Mouse (Mus musculus): ENCODE measurements around the gene Gemin7.
"Not testable (repeated sequence)": the region's sequence is repeated elsewhere in the genome, so short reads cannot be mapped to it uniquely, and the experiment has no call there.

The Gemin7 gene

DNA sequence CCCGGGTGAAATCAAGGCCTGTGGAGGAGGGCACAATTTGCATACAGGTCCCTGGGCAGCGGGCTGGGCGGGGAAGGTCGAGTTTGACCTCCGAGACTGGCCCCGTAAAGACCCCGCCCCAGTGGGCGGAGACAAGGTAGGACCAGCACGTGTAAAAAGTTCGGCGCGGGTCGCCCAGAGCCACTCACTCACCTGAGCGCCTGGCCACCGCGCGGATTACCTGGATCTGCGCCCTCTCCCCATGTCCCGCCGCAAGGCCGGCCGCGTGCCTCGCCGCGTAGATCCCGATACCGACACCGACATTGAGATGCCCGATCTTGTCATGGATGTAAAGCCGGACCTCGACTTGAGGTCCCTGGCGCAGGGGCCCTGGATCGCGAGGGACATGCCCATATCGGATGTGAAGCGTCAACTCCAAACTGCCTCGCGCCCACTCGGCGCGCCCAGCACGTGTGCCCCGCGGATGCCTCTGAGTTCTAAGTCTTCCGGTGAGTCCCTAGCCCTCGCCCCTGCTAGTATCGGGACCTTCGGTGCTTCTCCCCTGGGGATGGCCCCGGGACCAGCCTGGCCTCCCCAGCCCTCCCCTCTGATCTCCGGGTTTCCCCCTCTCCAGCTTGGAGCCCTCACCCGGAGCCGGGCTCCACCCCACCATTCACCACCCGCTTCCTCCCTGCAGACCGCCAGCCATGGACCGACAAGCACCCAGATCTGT is at the start of gene Gemin7, which contains the start of gene Zfp296:
Gemin7 (minus strand) TSS at position 455 of the 712 bp plus-strand sequence.
Zfp296 (plus strand) TSS at position 147 of the 712 bp plus-strand sequence.
- DNase-seq (ENCODE audit: low read depth, low spot score) = peak; percentile 36

DNA sequence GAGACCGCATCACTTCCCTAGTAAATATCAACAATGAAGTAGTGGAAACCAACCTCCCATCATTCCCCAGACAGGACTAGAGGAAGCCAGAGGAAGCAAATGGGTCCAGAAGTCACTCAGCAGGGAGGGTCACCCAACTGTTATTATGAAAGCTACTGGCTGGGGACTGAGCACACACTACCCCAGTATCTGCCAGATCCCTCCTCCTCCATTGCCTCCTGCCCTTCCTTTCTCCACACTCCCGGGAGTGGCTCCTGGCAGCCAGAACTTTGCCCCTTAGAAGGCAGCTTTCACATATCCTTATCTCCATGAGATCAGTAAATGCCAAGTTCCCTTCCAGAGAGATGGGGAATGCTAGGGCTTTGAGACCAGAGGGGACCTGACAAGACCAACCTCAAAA is 46.0 kb upstream of the Gemin7 start:
- DNase-seq (ENCODE audit: low read depth, low spot score) = no peak

GRCm38 (mm10) chr7:19622241-19622640 is 44.8 kb upstream of the Gemin7 start:
- DNase-seq (ENCODE audit: low read depth, low spot score) = no peak

GRCm38 (mm10) chr7:19620811-19621210 is 43.4 kb upstream of the Gemin7 start:
- no peak for DNase-seq (ENCODE audit: low read depth, low spot score)

DNA sequence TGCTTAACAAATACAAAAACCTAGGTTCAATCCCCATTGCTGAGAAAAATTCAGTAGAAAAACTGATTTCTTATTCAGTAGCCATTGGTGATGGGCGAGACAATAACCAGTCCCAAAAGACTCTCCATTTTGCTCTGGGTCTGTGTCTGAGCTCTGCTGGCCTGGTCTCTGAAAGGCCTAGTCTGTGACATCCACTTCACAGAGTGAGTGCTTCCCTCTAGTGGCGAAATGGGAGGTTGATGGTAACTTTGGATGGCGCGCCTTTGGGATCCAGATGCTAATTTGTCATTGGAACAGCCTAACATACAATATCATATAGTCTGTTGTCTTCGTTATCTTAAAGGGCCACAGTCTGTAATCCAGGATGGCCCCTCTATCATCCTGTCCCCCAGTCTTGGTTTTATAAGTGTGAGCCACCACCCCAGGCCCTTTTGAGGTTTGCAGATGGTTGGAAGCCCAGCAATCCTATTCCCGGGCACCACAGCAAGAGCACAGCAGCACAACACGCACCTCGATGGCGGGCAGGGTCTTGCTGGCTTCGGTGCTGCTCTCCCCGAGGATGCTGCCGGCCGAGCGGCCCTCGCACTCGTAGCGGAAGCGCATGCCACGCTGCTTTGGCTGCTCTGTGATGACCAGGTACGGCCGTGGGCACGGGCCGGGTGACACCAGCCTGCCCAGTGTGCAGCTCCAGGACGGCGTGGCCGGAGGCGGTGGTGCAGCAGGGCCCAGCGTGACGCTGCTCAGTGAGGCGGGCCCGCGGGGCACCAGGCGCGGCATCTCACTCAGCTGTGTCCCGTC is 41.8 kb upstream of the Gemin7 start:
- DNase-seq (ENCODE audit: low read depth, low spot score) = peak; percentile 86

DNA sequence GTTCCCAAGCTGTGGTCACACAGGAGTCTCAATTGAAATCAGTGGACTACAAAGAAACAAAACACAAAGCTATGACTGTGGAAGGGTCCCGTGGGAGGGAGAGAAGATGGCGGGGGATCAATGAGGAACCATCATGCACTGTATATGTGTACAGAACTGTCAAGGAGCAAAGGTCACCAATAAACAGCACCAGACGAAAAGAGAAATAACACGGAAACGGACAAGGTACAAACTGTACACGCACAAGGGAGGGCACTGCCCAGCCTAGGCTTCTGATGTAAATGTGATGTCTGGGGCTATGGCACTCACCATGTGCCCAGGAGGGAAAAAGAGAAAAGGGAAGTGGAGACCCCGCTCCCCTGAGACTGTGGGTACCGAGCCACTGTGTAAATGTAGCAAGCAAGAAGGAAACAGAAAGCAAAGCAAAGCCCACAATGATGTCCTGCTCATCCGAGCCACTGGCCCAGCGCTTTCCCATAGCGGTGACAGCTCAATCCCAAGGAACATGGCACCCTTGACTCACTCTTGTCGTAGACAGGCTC is 37.7 kb upstream of the Gemin7 start:
- no peak for DNase-seq (ENCODE audit: low read depth, low spot score)

GRCm38 (mm10) chr7:19610969-19611368 is 33.6 kb upstream of the Gemin7 start:
- DNase-seq (ENCODE audit: low read depth, low spot score) = no peak

- no peak for DNase-seq (ENCODE audit: low read depth, low spot score)
Measured at GRCm38 (mm10) chr7:19609641-19610332, 32.4 kb upstream of the Gemin7 start.

GRCm38 (mm10) chr7:19607291-19607690 is 29.9 kb upstream of the Gemin7 start:
- DNase-seq (ENCODE audit: low read depth, low spot score) = no peak

DNA sequence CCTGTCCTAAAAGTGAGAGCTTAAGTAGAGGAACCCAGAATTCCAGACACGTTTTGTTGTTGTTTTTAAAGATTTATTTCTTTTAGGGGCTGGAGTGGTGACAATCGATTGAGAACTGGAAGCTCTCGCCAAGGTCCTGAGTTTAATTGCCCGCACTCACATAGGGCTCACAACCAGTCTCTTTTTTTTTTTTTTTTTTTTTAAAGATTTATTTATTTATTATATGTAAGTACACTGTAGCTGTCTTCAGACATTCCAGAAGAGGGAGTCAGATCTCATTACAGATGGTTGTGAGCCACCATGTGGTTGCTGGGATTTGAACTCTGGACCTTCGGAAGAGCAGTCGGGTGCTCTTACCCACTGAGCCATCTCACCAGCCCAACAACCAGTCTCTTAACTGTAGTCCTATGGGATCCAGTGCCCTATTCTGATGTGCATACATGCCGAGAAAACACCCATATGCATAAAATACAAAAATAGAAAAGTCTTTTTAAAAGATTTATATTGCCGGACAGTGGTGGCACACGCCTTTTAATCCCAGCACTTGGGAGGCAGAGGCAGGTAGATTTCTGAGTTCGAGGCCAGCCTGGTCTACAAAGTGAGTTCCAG is 27.3 kb upstream of the Gemin7 start:
- not testable (repeated sequence) for DNase-seq (ENCODE audit: low read depth, low spot score)

DNA sequence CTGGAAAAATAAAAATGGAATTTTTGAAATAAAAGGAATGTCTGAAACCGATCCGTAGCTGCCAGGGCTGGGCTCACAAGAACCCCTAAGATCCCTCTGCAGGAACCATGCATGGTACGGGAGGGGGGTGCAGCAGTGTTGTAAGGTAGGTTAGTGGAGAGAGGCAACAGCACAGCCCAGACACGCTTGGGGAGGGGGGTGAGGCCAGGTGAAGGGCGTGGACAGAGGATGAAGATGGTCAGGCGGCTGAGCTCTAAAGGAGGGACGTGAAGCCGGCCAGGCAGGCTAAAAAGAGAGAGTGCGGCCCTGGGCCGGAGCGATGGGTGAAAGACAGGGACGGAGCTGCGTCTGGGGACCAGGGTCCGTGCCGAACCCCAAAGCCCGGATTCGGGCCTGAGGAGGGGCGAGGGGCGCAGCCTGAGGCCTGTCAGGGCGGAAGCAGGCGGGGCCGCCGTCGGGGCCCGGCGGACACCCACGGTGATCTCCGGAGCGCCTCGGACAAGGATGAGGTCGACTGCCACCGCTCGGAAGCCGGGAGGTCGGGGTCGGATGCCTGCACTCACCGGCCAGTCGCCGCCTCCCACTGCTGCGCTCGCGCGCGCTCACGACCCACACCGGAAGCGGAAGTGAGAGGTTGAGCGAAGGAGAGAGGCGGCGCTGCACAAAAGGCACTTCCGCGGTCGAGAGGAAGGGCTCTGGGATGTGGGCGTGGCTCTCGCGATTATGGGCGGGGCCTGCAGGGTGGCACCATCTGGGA is 26.6 kb upstream of the Gemin7 start, which contains the start of gene Clasrp:
Clasrp (minus strand) TSS at position 638 of the 757 bp plus-strand sequence.
- peak; percentile 96 for DNase-seq (ENCODE audit: low read depth, low spot score)

- no peak for DNase-seq (ENCODE audit: low read depth, low spot score)
Measured at GRCm38 (mm10) chr7:19603055-19603454, 25.7 kb upstream of the Gemin7 start.

GRCm38 (mm10) chr7:19600562-19600961 is 23.2 kb upstream of the Gemin7 start:
- DNase-seq (ENCODE audit: low read depth, low spot score) = no peak

GRCm38 (mm10) chr7:19593061-19593730 is 15.8 kb upstream of the Gemin7 start:
- DNase-seq (ENCODE audit: low read depth, low spot score) = no peak

DNA sequence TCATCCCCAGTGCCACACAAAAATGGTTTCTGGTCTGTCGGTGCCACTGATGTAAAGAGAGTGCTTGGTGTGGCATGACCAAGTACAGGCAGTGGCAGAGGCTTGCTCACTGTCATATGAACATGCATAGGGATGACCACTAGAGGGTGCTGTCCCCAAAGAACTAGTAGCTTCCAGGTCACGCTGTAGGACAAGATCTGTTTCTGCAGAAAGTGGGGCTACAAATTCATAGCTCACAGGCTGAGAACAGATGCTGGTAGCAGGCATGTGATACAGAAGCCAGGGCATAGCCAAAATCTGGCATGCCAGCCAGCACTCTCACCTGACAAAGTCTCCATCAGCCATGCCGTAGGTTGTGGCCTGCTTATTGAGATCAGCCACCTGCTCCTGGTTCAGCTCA is 12.5 kb upstream of the Gemin7 start:
- peak; percentile 86 for DNase-seq (ENCODE audit: low read depth, low spot score)

DNA sequence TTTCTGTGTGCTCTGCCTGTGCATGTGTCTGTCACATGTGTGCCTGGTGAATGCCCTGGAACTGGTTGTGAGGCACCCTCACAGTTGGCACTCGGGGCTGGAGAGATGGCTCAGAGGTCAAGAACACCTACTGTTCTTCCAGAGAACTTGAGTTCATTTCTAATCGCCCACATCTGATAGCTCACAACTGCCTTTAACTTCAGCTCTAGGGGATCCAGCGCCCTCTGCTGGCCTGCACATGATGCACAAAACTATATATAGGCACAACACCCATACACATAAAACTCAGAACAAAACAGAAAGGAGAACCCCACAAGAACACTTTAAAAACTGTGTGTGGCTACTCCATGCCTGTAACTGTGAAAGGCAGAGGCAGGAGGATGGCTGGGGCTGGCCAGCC is 11.8 kb upstream of the Gemin7 start:
- peak; percentile 68 for DNase-seq (ENCODE audit: low read depth, low spot score)

- DNase-seq (ENCODE audit: low read depth, low spot score) = no peak
Measured at GRCm38 (mm10) chr7:19586269-19586668, 8.9 kb upstream of the Gemin7 start.

DNA sequence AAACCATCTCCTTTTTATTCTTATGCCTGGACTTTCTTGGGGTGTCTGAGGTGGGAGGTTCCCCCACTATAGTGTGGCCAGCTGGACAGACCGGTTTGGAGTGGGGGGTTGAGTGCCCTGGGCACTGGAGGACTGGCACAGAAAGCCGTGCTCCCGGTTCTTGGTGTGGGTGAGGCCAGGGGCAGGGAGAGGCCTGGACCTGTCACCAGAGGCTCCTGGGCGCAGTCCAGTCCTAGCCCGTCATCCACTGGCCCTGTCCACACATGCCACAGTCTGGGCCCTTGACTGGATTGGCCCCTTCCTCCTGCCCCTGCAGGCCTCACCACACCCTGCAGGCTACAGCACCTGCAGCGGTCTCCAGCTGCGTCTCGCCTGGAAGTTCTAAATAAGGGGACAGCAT is 3.2 kb upstream of the Gemin7 start:
- no peak for DNase-seq (ENCODE audit: low read depth, low spot score)

DNA sequence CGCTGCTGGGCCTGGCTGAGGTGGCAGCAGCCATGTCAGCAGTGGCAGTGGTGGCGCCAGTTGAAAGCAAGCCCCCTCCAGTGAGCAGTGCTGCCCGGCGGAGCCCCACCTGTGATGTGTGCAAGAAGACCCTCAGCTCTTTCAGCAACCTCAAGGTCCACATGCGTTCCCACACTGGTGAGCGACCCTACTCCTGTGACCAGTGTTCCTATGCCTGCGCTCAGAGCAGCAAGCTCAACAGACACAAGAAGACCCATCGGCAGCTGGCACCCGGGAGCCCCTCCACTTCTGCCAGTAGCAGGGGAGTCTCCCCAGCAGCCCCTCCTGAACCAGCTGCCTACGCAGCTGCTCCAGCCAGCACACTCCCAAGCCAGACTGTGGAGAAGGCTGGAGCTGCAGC is 2.4 kb upstream of the Gemin7 start:
- DNase-seq (ENCODE audit: low read depth, low spot score) = no peak

- DNase-seq (ENCODE audit: low read depth, low spot score) = no peak
Measured at GRCm38 (mm10) chr7:19578436-19578835, 1.0 kb upstream of the Gemin7 start.
